Mouse (Mus musculus): ENCODE data around the gene Slc39a11. TPM values are rescaled to one million over a fixed set of nuclear protein-coding genes. Genes with fewer than 3 reads are reported as not detected.

The Slc39a11 gene
- polyA plus RNA-seq, 1 experiment from 2014 or later: 23.5 TPM

- H3K27ac ChIP-seq (ENCODE audit: low read depth, low read length): no peak overlapping the region
- H3K27me3 ChIP-seq (ENCODE audit: control insufficient read depth, insufficient read depth, low read length): 0 out of 2 replicates have a peak, but pooled peaks cover 3% of the 10 kb centered on the region
- H3K4me3 ChIP-seq (ENCODE audit: low read depth, low read length): peak overlapping the region; percentile 46
- no peaks in the 10 kb centered on the region for H3K36me3 ChIP-seq (ENCODE audit: control insufficient read depth, insufficient read depth, low read length)
- peak overlapping the region; percentile 97 for H3K4me2 ChIP-seq (ENCODE audit: low read depth, low read length)
- no peaks in the 10 kb centered on the region for H3K9me3 ChIP-seq (ENCODE audit: control insufficient read depth, low read length)
- peak overlapping the region; percentile 59 for H3K9ac ChIP-seq (replicated peaks; ENCODE audit: low read depth, low read length)
- 1% methylated on average over 29 of the region's 31 CpGs for WGBS
- peak; percentile 22 for ATAC-seq (ENCODE audit: low read depth)
- H3K4me1 ChIP-seq (ENCODE audit: control insufficient read depth, insufficient read depth, low read length): peaks cover 12% of the 10 kb centered on the region
Observed at GRCm38 (mm10) chr11:113619420-113620080, 30.3 kb downstream of the Slc39a11 start.

GRCm38 (mm10) chr11:113618672-113619419 is 31.0 kb downstream of the Slc39a11 start, which contains the start of gene Sstr2:
Gene Sstr2, plus strand, starts transcription at chr11:113619342.
- under 1% methylated on average over 54 of the region's 54 CpGs for WGBS
- ATAC-seq (ENCODE audit: low read depth): peak; percentile 76
- no peaks in the 10 kb centered on the region for H3K36me3 ChIP-seq (ENCODE audit: control insufficient read depth, insufficient read depth, low read length)
- peaks cover 12% of the 10 kb centered on the region for H3K4me1 ChIP-seq (ENCODE audit: control insufficient read depth, insufficient read depth, low read length)
- H3K9ac ChIP-seq (replicated peaks; ENCODE audit: low read depth, low read length): peak within 1 kb of the TSS; percentile 59
- H3K4me2 ChIP-seq (ENCODE audit: low read depth, low read length): peak within 1 kb of the TSS; percentile 97
- 0 out of 2 replicates have a peak, but pooled peaks cover 3% of the 10 kb centered on the region for H3K27me3 ChIP-seq (ENCODE audit: control insufficient read depth, insufficient read depth, low read length)
- no peaks in the 10 kb centered on the region for H3K9me3 ChIP-seq (ENCODE audit: control insufficient read depth, low read length)
- H3K4me3 ChIP-seq (ENCODE audit: low read depth, low read length): peak within 1 kb of the TSS; percentile 46
- no peak within 1 kb of the TSS for H3K27ac ChIP-seq (ENCODE audit: low read depth, low read length)

GRCm38 (mm10) chr11:113618303-113618671 is 31.6 kb downstream of the Slc39a11 start:
- 31% methylated on average over 4 of the region's 4 CpGs for WGBS
- Histone ChIP-seq H3K36me3 (ENCODE audit: control insufficient read depth, insufficient read depth, low read length) (no peaks in the 10 kb centered on the region), H3K9ac (replicated peaks; ENCODE audit: low read depth, low read length) (no peak overlapping the region)

DNA sequence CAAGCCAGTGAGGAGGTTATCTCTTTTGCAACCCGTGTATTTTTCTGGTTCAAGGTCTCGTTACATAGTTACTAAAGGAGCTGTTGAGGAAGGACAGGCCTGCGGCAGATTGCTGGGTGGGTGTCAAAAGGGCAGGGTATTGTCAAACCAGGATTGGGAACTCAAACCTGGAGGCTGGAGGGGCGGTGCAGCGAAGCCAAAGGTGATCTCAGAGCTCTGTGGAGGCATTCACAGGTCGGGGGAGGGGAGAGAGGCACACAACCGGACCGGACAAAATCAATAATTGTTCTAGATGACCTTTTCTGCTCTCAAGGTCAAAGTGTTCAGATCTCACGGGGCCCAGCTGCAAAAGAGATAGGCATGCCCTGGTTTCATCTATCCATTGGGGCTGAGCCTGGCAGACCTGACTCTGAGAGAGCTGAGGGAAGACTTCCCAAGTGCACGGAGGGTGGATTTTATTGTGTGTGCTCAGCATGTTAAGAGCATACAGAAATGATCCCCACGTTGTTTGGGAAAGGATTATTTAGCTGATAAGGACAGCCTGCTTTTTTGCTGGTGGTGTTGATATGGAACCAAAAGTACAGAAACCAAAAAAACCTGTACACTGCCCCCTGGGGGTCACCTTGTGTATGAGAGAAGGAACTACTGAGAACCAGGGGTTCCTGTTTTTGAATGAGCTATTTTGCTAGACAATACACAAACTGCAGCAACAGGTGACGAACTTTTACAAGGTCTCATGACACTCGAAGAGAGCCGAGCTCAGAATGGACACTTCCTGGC is 32.6 kb downstream of the Slc39a11 start:
- H3K36me3 ChIP-seq (ENCODE audit: control insufficient read depth, insufficient read depth, low read length): no peaks in the 10 kb centered on the region
- H3K9ac ChIP-seq (replicated peaks; ENCODE audit: low read depth, low read length): no peak overlapping the region
- H3K9me3 ChIP-seq (ENCODE audit: control insufficient read depth, low read length): no peaks in the 10 kb centered on the region
- peaks cover 12% of the 10 kb centered on the region for H3K4me1 ChIP-seq (ENCODE audit: control insufficient read depth, insufficient read depth, low read length)
- H3K27ac ChIP-seq (ENCODE audit: low read depth, low read length): no peak overlapping the region
- H3K27me3 ChIP-seq (ENCODE audit: control insufficient read depth, insufficient read depth, low read length): 0 out of 2 replicates have a peak, but pooled peaks cover 3% of the 10 kb centered on the region
- H3K4me3 ChIP-seq (ENCODE audit: low read depth, low read length): no peak overlapping the region
- no peak for ATAC-seq (ENCODE audit: low read depth)
- H3K4me2 ChIP-seq (ENCODE audit: low read depth, low read length): no peak overlapping the region
- 43% methylated on average over 14 of the region's 14 CpGs for WGBS

More at GRCm38 (mm10) chr11:113618303-113618671, 31.6 kb downstream of the Slc39a11 start:
- no peak overlapping the region for H3K27ac ChIP-seq (ENCODE audit: low read depth, low read length)
- H3K4me3 ChIP-seq (ENCODE audit: low read depth, low read length): peak overlapping the region; percentile 46; the same call in 1 of the 2 replicates
- peak overlapping the region; percentile 97 for H3K4me2 ChIP-seq (ENCODE audit: low read depth, low read length)
- no peaks in the 10 kb centered on the region for H3K9me3 ChIP-seq (ENCODE audit: control insufficient read depth, low read length)
- 0 out of 2 replicates have a peak, but pooled peaks cover 3% of the 10 kb centered on the region for H3K27me3 ChIP-seq (ENCODE audit: control insufficient read depth, insufficient read depth, low read length)
- H3K4me1 ChIP-seq (ENCODE audit: control insufficient read depth, insufficient read depth, low read length): peaks cover 12% of the 10 kb centered on the region
- ATAC-seq (ENCODE audit: low read depth): no peak

- H3K4me2 ChIP-seq (ENCODE audit: low read depth, low read length): no peak overlapping the region
- H3K9me3 ChIP-seq (ENCODE audit: control insufficient read depth, low read length): no peaks in the 10 kb centered on the region
- H3K9ac ChIP-seq (replicated peaks; ENCODE audit: low read depth, low read length): no peak overlapping the region
- no peak overlapping the region for H3K27ac ChIP-seq (ENCODE audit: low read depth, low read length)
- no peak overlapping the region for H3K4me3 ChIP-seq (ENCODE audit: low read depth, low read length)
- H3K36me3 ChIP-seq (ENCODE audit: control insufficient read depth, insufficient read depth, low read length): no peaks in the 10 kb centered on the region
- no peak for ATAC-seq (ENCODE audit: low read depth)
- 77% methylated on average over 6 of the region's 6 CpGs for WGBS
- H3K27me3 ChIP-seq (ENCODE audit: control insufficient read depth, insufficient read depth, low read length): 0 out of 2 replicates have a peak, but pooled peaks cover 3% of the 10 kb centered on the region
- peaks cover 12% of the 10 kb centered on the region for H3K4me1 ChIP-seq (ENCODE audit: control insufficient read depth, insufficient read depth, low read length)
Observed at GRCm38 (mm10) chr11:113614476-113614875, 35.4 kb downstream of the Slc39a11 start.

DNA sequence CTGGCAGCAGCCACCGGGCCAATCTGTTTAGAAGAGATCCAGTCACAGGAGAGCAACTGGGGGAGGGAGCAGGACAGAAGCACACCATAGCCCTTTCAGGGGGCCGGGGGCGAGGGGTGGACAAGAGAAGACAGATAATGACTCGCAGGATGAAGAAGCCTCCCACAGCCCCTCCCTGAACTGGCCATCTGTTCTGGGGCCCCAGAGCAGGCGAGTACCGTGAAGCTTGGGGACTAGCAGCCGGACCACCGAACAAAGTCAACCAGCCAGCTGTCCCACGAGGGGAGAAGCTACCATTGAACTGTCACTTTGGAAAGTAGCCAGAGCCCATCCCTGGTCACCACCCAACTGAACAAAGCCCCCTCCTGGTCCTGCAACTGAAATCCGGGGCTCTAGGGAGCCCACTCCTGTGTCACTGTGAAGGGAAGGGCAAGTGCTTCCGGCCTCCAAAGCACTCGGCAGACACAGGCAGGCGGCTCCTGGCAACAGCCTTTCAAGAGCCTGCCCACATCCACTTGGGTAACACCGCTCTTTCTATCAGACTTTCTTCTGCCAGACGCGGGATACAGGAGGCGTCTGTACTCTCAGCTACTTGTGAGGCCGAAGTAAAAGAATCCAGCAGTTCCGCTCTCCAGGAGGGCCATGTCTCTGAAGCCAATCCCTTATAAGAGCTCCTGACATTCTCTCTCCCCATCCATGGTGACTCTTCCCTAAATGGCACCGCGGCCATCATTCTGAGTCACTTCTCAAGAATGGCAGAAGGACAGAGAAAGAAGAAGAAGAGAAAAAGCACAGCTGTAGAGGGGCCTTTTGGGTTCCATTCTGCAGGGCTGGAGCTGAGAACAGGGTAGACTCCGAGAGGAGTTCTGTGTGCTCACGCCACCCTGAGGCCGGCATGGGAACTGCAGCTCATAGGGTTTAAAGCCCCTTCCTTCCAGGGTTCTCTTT is 37.9 kb downstream of the Slc39a11 start:
- H3K9ac ChIP-seq (replicated peaks; ENCODE audit: low read depth, low read length): no peak overlapping the region
- 8% methylated on average over 24 of the region's 24 CpGs for WGBS
- peak overlapping the region; percentile 60 for H3K27ac ChIP-seq (ENCODE audit: low read depth, low read length)
- H3K4me2 ChIP-seq (ENCODE audit: low read depth, low read length): peak overlapping the region; percentile 31
- no peaks in the 10 kb centered on the region for H3K9me3 ChIP-seq (ENCODE audit: control insufficient read depth, low read length)
- H3K4me1 ChIP-seq (ENCODE audit: control insufficient read depth, insufficient read depth, low read length): 0 out of 2 replicates have a peak, but pooled peaks cover 7% of the 10 kb centered on the region
- H3K27me3 ChIP-seq (ENCODE audit: control insufficient read depth, insufficient read depth, low read length): no peaks in the 10 kb centered on the region
- no peaks in the 10 kb centered on the region for H3K36me3 ChIP-seq (ENCODE audit: control insufficient read depth, insufficient read depth, low read length)
- peak; percentile 78 for ATAC-seq (ENCODE audit: low read depth)
- H3K4me3 ChIP-seq (ENCODE audit: low read depth, low read length): no peak overlapping the region

- no peaks in the 10 kb centered on the region for H3K36me3 ChIP-seq (ENCODE audit: control insufficient read depth, insufficient read depth, low read length)
- peak overlapping the region; percentile 60 for H3K27ac ChIP-seq (ENCODE audit: low read depth, low read length)
- no peak for ATAC-seq (ENCODE audit: low read depth)
- H3K4me2 ChIP-seq (ENCODE audit: low read depth, low read length): no peak overlapping the region
- H3K4me3 ChIP-seq (ENCODE audit: low read depth, low read length): no peak overlapping the region
- H3K9me3 ChIP-seq (ENCODE audit: control insufficient read depth, low read length): no peaks in the 10 kb centered on the region
- H3K27me3 ChIP-seq (ENCODE audit: control insufficient read depth, insufficient read depth, low read length): no peaks in the 10 kb centered on the region
- H3K4me1 ChIP-seq (ENCODE audit: control insufficient read depth, insufficient read depth, low read length): 0 out of 2 replicates have a peak, but pooled peaks cover 7% of the 10 kb centered on the region
- 88% methylated on average over 10 of the region's 10 CpGs for WGBS
- no peak overlapping the region for H3K9ac ChIP-seq (replicated peaks; ENCODE audit: low read depth, low read length)
Observed at GRCm38 (mm10) chr11:113611112-113611646, 38.7 kb downstream of the Slc39a11 start.

- H3K9me3 ChIP-seq (ENCODE audit: control insufficient read depth, low read length): no peaks in the 10 kb centered on the region
- no peak overlapping the region for H3K9ac ChIP-seq (replicated peaks; ENCODE audit: low read depth, low read length)
- H3K27ac ChIP-seq (ENCODE audit: low read depth, low read length): no peak overlapping the region
- no peaks in the 10 kb centered on the region for H3K36me3 ChIP-seq (ENCODE audit: control insufficient read depth, insufficient read depth, low read length)
- no peak overlapping the region for H3K4me2 ChIP-seq (ENCODE audit: low read depth, low read length)
- no peak overlapping the region for H3K4me3 ChIP-seq (ENCODE audit: low read depth, low read length)
- H3K4me1 ChIP-seq (ENCODE audit: control insufficient read depth, insufficient read depth, low read length): 0 out of 2 replicates have a peak, but pooled peaks cover 7% of the 10 kb centered on the region
- WGBS: 48% methylated on average over 5 of the region's 5 CpGs
- no peak for ATAC-seq (ENCODE audit: low read depth)
- no peaks in the 10 kb centered on the region for H3K27me3 ChIP-seq (ENCODE audit: control insufficient read depth, insufficient read depth, low read length)
Observed at GRCm38 (mm10) chr11:113610266-113610665, 39.6 kb downstream of the Slc39a11 start.

All from neural tube, embryonic 14.5 days (tissue).